Mouse (Mus musculus) limb, embryonic 14.5 days (tissue): Measurements from ENCODE around the gene Zic3. TPM values are rescaled to one million over a fixed set of nuclear protein-coding genes. Genes with fewer than 3 reads are reported as not detected.

ENCODE experiments used
- ATAC-seq: fragments of 200-750 bp; cut with Nextera tagmentation; 2 replicates; pipeline ENCODE4 v1.8.0; 2017; ENCODE audit warnings: low read depth, moderate number of reproducible peaks, moderate TSS enrichment; ENCODE audit not compliant: low FRiP score
- DNase-seq: peaks from one replicate; pipeline ENCODE4 v3.0.0-alpha.2; 2015; ENCODE audit warnings: low spot score
- H3K27ac ChIP-seq: fragments of 300-500 bp; sonication (generic); replicated peaks from 2 replicates; pipeline ENCODE4 v1.5.1; 2014; ENCODE audit warnings: low read depth, mild to moderate bottlenecking, low read length, moderate library complexity, mixed read lengths
- H3K27me3 ChIP-seq: fragments of 300-500 bp; sonication (generic); 2 replicates; pipeline ENCODE4 v1.6.1; 2014; ENCODE audit warnings: low read length, mixed read lengths; ENCODE audit not compliant: control insufficient read depth, insufficient read depth
- H3K36me3 ChIP-seq: fragments of 300-500 bp; sonication (generic); 2 replicates; pipeline ENCODE4 v1.6.1; 2014; ENCODE audit warnings: mild to moderate bottlenecking, low read length, moderate library complexity, mixed read lengths; ENCODE audit not compliant: control insufficient read depth, insufficient read depth
- H3K4me1 ChIP-seq: fragments of 300-500 bp; sonication (generic); 2 replicates; pipeline ENCODE4 v1.6.1; 2014; ENCODE audit warnings: antibody characterized with exemption, low read length, mixed read lengths; ENCODE audit not compliant: control insufficient read depth, insufficient read depth
- H3K4me2 ChIP-seq: fragments of 300-500 bp; sonication (generic); replicated peaks from 2 replicates; pipeline ENCODE4 v1.6.1; 2014; ENCODE audit warnings: low read depth, mild to moderate bottlenecking, low read length, moderate library complexity; ENCODE audit not compliant: severe bottlenecking
- H3K4me3 ChIP-seq: fragments of 300-500 bp; sonication (generic); replicated peaks from 2 replicates; pipeline ENCODE4 v1.5.1; 2014; ENCODE audit warnings: low read length
- H3K9ac ChIP-seq: fragments of 300-500 bp; sonication (generic); 2 replicates; pipeline ENCODE4 v1.6.1; 2014; ENCODE audit warnings: mild to moderate bottlenecking, low read depth, low read length, moderate library complexity; ENCODE audit not compliant: severe bottlenecking
- H3K9me3 ChIP-seq: fragments of 300-500 bp; sonication (generic); 2 replicates; pipeline ENCODE4 v1.6.1; 2016; ENCODE audit warnings: low read length; ENCODE audit not compliant: control insufficient read depth
- POLR2A ChIP-seq: fragments of 200-500 bp; IDR thresholded peaks from 2 replicates; pipeline ENCODE4 v1.8.0; 2012; ENCODE audit warnings: inconsistent platforms, mild to moderate bottlenecking, moderate library complexity, borderline replicate concordance; ENCODE audit not compliant: insufficient read depth, insufficient read length; ENCODE audit errors: extremely low read depth
- WGBS: fragments of 180-500 bp; shearing (Covaris S2); extraction: QIAGEN DNeasy Blood & Tissue Kit; methylation state at CpG from one replicate; pipeline ENCODE4 v1.1.7; 2014; 5-methylcytosine and 5-hydroxymethylcytosine counted together
- polyA plus RNA-seq, 2 experiments: library from polyadenylated mRNA; depleted of rRNA in 1 of 2; stranded (reverse) in 1 of 2; unstranded in 1 of 2; fragments of >200 nt; fragmentation: Nextera tagmentation in 1 of 2; extraction: Ambion mirVana in 1 of 2; gene quantifications; 2 replicates each; pipeline versions ENCODE4 v1.2.1 to v1.2.3; 2012 to 2014

The Zic3 gene
- polyA plus RNA-seq, 2 experiments: 5.8 to 6.8 TPM

GRCm38 (mm10) chrX:58028858-58029257, 6.4 kb downstream of the Zic3 start:
- H3K9me3 ChIP-seq: no peaks in the 10 kb centered on the region
- H3K36me3 ChIP-seq: no peaks in the 10 kb centered on the region
- peaks cover 34% of the 10 kb centered on the region for H3K27me3 ChIP-seq
- no peaks in the 10 kb centered on the region for H3K4me1 ChIP-seq
- H3K4me3 ChIP-seq: no peak overlapping the region
- H3K27ac ChIP-seq: no peak overlapping the region
- 43% methylated on average over 8 of the region's 8 CpGs for WGBS
- no peak for TF ChIP-seq POLR2A
- ATAC-seq: no peak
- H3K9ac ChIP-seq: no peak overlapping the region
- no peak overlapping the region for H3K4me2 ChIP-seq
- no peak for DNase-seq

GRCm38 (mm10) chrX:58030100-58030834, 7.8 kb downstream of the Zic3 start:
- H3K9me3 ChIP-seq: no peaks in the 10 kb centered on the region
- no peak overlapping the region for H3K27ac ChIP-seq
- peak overlapping the region; percentile 69 for H3K4me2 ChIP-seq
- WGBS: 25% methylated on average over 43 of the region's 48 CpGs
- H3K9ac ChIP-seq: 0 out of 2 replicates have a peak overlapping the region, but pooled peaks have one; percentile 51
- H3K4me3 ChIP-seq: peak overlapping the region; percentile 41
- DNase-seq: peak; percentile 76
- ATAC-seq: peak; percentile 93
- no peaks in the 10 kb centered on the region for H3K36me3 ChIP-seq
- no peak for TF ChIP-seq POLR2A
- H3K27me3 ChIP-seq: peaks cover 30% of the 10 kb centered on the region
- H3K4me1 ChIP-seq: no peaks in the 10 kb centered on the region

- no peaks in the 10 kb centered on the region for H3K36me3 ChIP-seq
- no peaks in the 10 kb centered on the region for H3K4me1 ChIP-seq
- peaks cover 26% of the 10 kb centered on the region for H3K27me3 ChIP-seq
- ATAC-seq: peak; percentile 38
- peak overlapping the region; percentile 41 for H3K4me3 ChIP-seq
- peak overlapping the region; percentile 51 for H3K9ac ChIP-seq
- H3K27ac ChIP-seq: 0 out of 2 replicates have a peak overlapping the region, but pooled peaks have one; percentile 48
- no peak for DNase-seq
- TF ChIP-seq POLR2A: no peak
- 28% methylated on average over 27 of the region's 56 CpGs for WGBS
- no peaks in the 10 kb centered on the region for H3K9me3 ChIP-seq
- H3K4me2 ChIP-seq: peak overlapping the region; percentile 69
Measured at GRCm38 (mm10) chrX:58030835-58031670, 8.6 kb downstream of the Zic3 start.

- TF ChIP-seq POLR2A: no peak
- Histone ChIP-seq H3K36me3 (no peaks in the 10 kb centered on the region), H3K4me3 (peak overlapping the region; percentile 41), H3K9me3 (no peaks in the 10 kb centered on the region), H3K9ac (peak overlapping the region; percentile 51), H3K27me3 (peaks cover 26% of the 10 kb centered on the region), H3K4me2 (peak overlapping the region; percentile 69), H3K27ac (0 out of 2 replicates have a peak overlapping the region, but pooled peaks have one; percentile 48), H3K4me1 (no peaks in the 10 kb centered on the region)
- WGBS: 22% methylated on average over 44 of the region's 56 CpGs
- no peak for DNase-seq
- ATAC-seq: no peak
Measured at GRCm38 (mm10) chrX:58031671-58032605, 9.4 kb downstream of the Zic3 start.
